Mouse (Mus musculus) hindbrain, embryonic 15.5 days (tissue): Measurements from ENCODE around the gene Cplx3. TPM values are rescaled to one million over a fixed set of nuclear protein-coding genes. Genes with fewer than 3 reads are reported as not detected.
A peak's percentile ranks its signal among the peaks of the same experiment; 100 is the strongest.

ENCODE experiments used
- ATAC-seq: fragments of 200-750 bp; cut with Nextera tagmentation; 2 replicates; pipeline ENCODE4 v1.8.0; 2017; ENCODE audit warnings: low read depth, moderate number of reproducible peaks, moderate TSS enrichment; ENCODE audit not compliant: low FRiP score
- H3K27ac ChIP-seq: fragments of 300-500 bp; sonication (generic); replicated peaks from 2 replicates; pipeline ENCODE4 v1.5.1; 2015; ENCODE audit warnings: mild to moderate bottlenecking, inconsistent platforms
- H3K27me3 ChIP-seq: fragments of 300-500 bp; sonication (generic); 2 replicates; pipeline ENCODE4 v1.6.1; 2015; ENCODE audit warnings: control low read depth, inconsistent platforms
- H3K36me3 ChIP-seq: fragments of 300-500 bp; sonication (generic); 2 replicates; pipeline ENCODE4 v1.6.1; 2015; ENCODE audit warnings: control low read depth, inconsistent platforms
- H3K4me1 ChIP-seq: fragments of 300-500 bp; sonication (generic); replicated peaks from 2 replicates; pipeline ENCODE4 v1.6.1; 2015; ENCODE audit warnings: control low read depth, inconsistent platforms
- H3K4me2 ChIP-seq: fragments of 300-500 bp; sonication (generic); 2 replicates; pipeline ENCODE4 v1.6.1; 2015; ENCODE audit warnings: moderate library complexity, mild to moderate bottlenecking, inconsistent platforms
- H3K4me3 ChIP-seq: fragments of 300-500 bp; sonication (generic); 2 replicates; pipeline ENCODE4 v1.5.1; 2015; ENCODE audit warnings: mild to moderate bottlenecking, inconsistent platforms
- H3K9ac ChIP-seq: fragments of 300-500 bp; sonication (generic); 2 replicates; pipeline ENCODE4 v1.6.1; 2015; ENCODE audit warnings: inconsistent platforms
- H3K9me3 ChIP-seq: fragments of 300-500 bp; sonication (generic); 2 replicates; pipeline ENCODE4 v1.6.1; 2016; ENCODE audit warnings: control low read depth, inconsistent platforms
- WGBS: fragments of 180-500 bp; shearing (Covaris S2); methylation state at CpG from one replicate; pipeline ENCODE4 v1.1.7; 2015; 5-methylcytosine and 5-hydroxymethylcytosine counted together
- polyA plus RNA-seq: library from polyadenylated mRNA; unstranded; fragments of >200 nt; fragmentation: Nextera tagmentation; extraction: Ambion mirVana; gene quantifications from 2 replicates; pipeline ENCODE4 v1.2.1, GENCODE M21; 2015

The Cplx3 gene
- 0.19 and 1.3 TPM in 2 replicates for polyA plus RNA-seq

- peak within 1 kb of the TSS; percentile 25 for H3K4me3 ChIP-seq
- H3K9ac ChIP-seq, result 0 out of 2 replicates have a peak within 1 kb of the TSS, but pooled peaks have one; percentile 11
- no peaks in the 10 kb centered on the region for H3K9me3 ChIP-seq
- WGBS, result 5% methylated on average over 24 of the region's 24 CpGs
- peaks cover 11% of the 10 kb centered on the region for H3K4me1 ChIP-seq
- peak; percentile 63; the same call in 1 of the 2 replicates for ATAC-seq
- peaks cover 20% of the 10 kb centered on the region for H3K27me3 ChIP-seq
- H3K4me2 ChIP-seq, result peak within 1 kb of the TSS; percentile 54
- no peak within 1 kb of the TSS for H3K27ac ChIP-seq
- no peaks in the 10 kb centered on the region for H3K36me3 ChIP-seq
Observed at GRCm38 (mm10) chr9:57606139-57606851, at the start of gene Cplx3. TSS of gene Cplx3 (minus strand) at chr9:57606281.

- Histone ChIP-seq H3K27me3 (no peaks in the 10 kb centered on the region), H3K36me3 (no peaks in the 10 kb centered on the region), H3K9me3 (no peaks in the 10 kb centered on the region), H3K4me2 (peak overlapping the region; percentile 49), H3K4me3 (no peak overlapping the region), H3K4me1 (peaks cover 11% of the 10 kb centered on the region), H3K9ac (no peak overlapping the region), H3K27ac (no peak overlapping the region)
- ATAC-seq, result peak; percentile 78
- WGBS, result 3% methylated on average over 11 of the region's 11 CpGs
Observed at GRCm38 (mm10) chr9:57655749-57656148, 49.7 kb upstream of the Cplx3 start.

GRCm38 (mm10) chr9:57654966-57655365 lies 48.9 kb upstream of the Cplx3 start:
- H3K4me1 ChIP-seq, result peaks cover 17% of the 10 kb centered on the region
- no peak overlapping the region for H3K9ac ChIP-seq
- H3K36me3 ChIP-seq, result no peaks in the 10 kb centered on the region
- H3K4me2 ChIP-seq, result no peak overlapping the region
- H3K4me3 ChIP-seq, result no peak overlapping the region
- no peaks in the 10 kb centered on the region for H3K27me3 ChIP-seq
- no peak for ATAC-seq
- no peak overlapping the region for H3K27ac ChIP-seq
- H3K9me3 ChIP-seq, result no peaks in the 10 kb centered on the region
- 97% methylated on average over 1 of the region's 1 CpGs for WGBS

- H3K4me1 ChIP-seq, result peaks cover 17% of the 10 kb centered on the region
- no peak within 1 kb of the TSS for H3K27ac ChIP-seq
- ATAC-seq, result no peak
- WGBS, result 52% methylated on average over 5 of the region's 5 CpGs
- no peaks in the 10 kb centered on the region for H3K27me3 ChIP-seq
- H3K4me2 ChIP-seq, result no peak within 1 kb of the TSS
- H3K9ac ChIP-seq, result no peak within 1 kb of the TSS; the same call in 1 of the 2 replicates
- H3K36me3 ChIP-seq, result no peaks in the 10 kb centered on the region
- H3K9me3 ChIP-seq, result no peaks in the 10 kb centered on the region
- no peak within 1 kb of the TSS for H3K4me3 ChIP-seq
Observed at GRCm38 (mm10) chr9:57653283-57653682, 47.2 kb upstream of the Cplx3 start, which contains the start of gene Csk. TSS of gene Csk (minus strand) at chr9:57653631.

- ATAC-seq, result no peak
- 21% methylated on average over 3 of the region's 3 CpGs for WGBS
- no peak overlapping the region for H3K9ac ChIP-seq
Observed at GRCm38 (mm10) chr9:57652855-57653254, 46.8 kb upstream of the Cplx3 start.

GRCm38 (mm10) chr9:57652351-57652750 lies 46.3 kb upstream of the Cplx3 start:
- Histone ChIP-seq H3K9me3 (no peaks in the 10 kb centered on the region), H3K4me2 (no peak overlapping the region), H3K4me3 (no peak overlapping the region), H3K27me3 (no peaks in the 10 kb centered on the region), H3K9ac (no peak overlapping the region), H3K36me3 (no peaks in the 10 kb centered on the region), H3K4me1 (peaks cover 17% of the 10 kb centered on the region), H3K27ac (no peak overlapping the region)
- 63% methylated on average over 9 of the region's 9 CpGs for WGBS
- ATAC-seq, result no peak

More at GRCm38 (mm10) chr9:57652855-57653254, 46.8 kb upstream of the Cplx3 start:
- H3K36me3 ChIP-seq, result no peaks in the 10 kb centered on the region
- H3K9me3 ChIP-seq, result no peaks in the 10 kb centered on the region
- H3K27ac ChIP-seq, result no peak overlapping the region
- H3K4me1 ChIP-seq, result peaks cover 17% of the 10 kb centered on the region
- H3K4me3 ChIP-seq, result no peak overlapping the region
- no peaks in the 10 kb centered on the region for H3K27me3 ChIP-seq
- H3K4me2 ChIP-seq, result no peak overlapping the region

GRCm38 (mm10) chr9:57650786-57651311 lies 44.8 kb upstream of the Cplx3 start:
- no peaks in the 10 kb centered on the region for H3K27me3 ChIP-seq
- peak; percentile 49; the same call in 1 of the 2 replicates for ATAC-seq
- WGBS, result 37% methylated on average over 6 of the region's 6 CpGs

GRCm38 (mm10) chr9:57650130-57650785 lies 44.2 kb upstream of the Cplx3 start:
- WGBS, result 91% methylated on average over 6 of the region's 6 CpGs
- Histone ChIP-seq H3K27ac (no peak overlapping the region), H3K27me3 (no peaks in the 10 kb centered on the region), H3K4me2 (no peak overlapping the region), H3K4me3 (no peak overlapping the region), H3K36me3 (no peaks in the 10 kb centered on the region), H3K4me1 (peaks cover 13% of the 10 kb centered on the region), H3K9ac (no peak overlapping the region), H3K9me3 (no peaks in the 10 kb centered on the region)
- no peak for ATAC-seq

More at GRCm38 (mm10) chr9:57650786-57651311, 44.8 kb upstream of the Cplx3 start:
- no peaks in the 10 kb centered on the region for H3K9me3 ChIP-seq
- H3K9ac ChIP-seq, result no peak overlapping the region
- H3K4me1 ChIP-seq, result peaks cover 14% of the 10 kb centered on the region
- H3K36me3 ChIP-seq, result no peaks in the 10 kb centered on the region
- H3K4me3 ChIP-seq, result no peak overlapping the region
- H3K27ac ChIP-seq, result 0 out of 2 replicates have a peak overlapping the region, but pooled peaks have one; percentile 2
- no peak overlapping the region for H3K4me2 ChIP-seq

- no peak overlapping the region for H3K4me3 ChIP-seq
- no peak for ATAC-seq
- WGBS, result 75% methylated on average over 4 of the region's 4 CpGs
- no peak overlapping the region for H3K9ac ChIP-seq
- H3K27ac ChIP-seq, result no peak overlapping the region
- H3K27me3 ChIP-seq, result no peaks in the 10 kb centered on the region
- H3K9me3 ChIP-seq, result no peaks in the 10 kb centered on the region
- no peaks in the 10 kb centered on the region for H3K36me3 ChIP-seq
- no peak overlapping the region for H3K4me2 ChIP-seq
- peaks cover 34% of the 10 kb centered on the region for H3K4me1 ChIP-seq
Observed at GRCm38 (mm10) chr9:57647286-57648108, 41.4 kb upstream of the Cplx3 start.

GRCm38 (mm10) chr9:57646551-57647103 lies 40.5 kb upstream of the Cplx3 start:
- H3K4me1 ChIP-seq, result peaks cover 43% of the 10 kb centered on the region
- no peaks in the 10 kb centered on the region for H3K9me3 ChIP-seq
- no peak overlapping the region for H3K4me3 ChIP-seq
- H3K4me2 ChIP-seq, result no peak overlapping the region
- ATAC-seq, result no peak
- no peak overlapping the region for H3K9ac ChIP-seq
- no peak overlapping the region for H3K27ac ChIP-seq
- WGBS, result 70% methylated on average over 12 of the region's 12 CpGs
- no peaks in the 10 kb centered on the region for H3K36me3 ChIP-seq
- no peaks in the 10 kb centered on the region for H3K27me3 ChIP-seq
